Mouse (Mus musculus): ENCODE results near the gene Ndufa11. TPM values are rescaled to one million over a fixed set of nuclear protein-coding genes. Genes with fewer than 3 reads are reported as not detected.
A peak's percentile ranks its signal among the peaks of the same experiment; 100 is the strongest.

The Ndufa11 gene
- polyA plus RNA-seq, 2 experiments = 119 to 284 TPM

DNA sequence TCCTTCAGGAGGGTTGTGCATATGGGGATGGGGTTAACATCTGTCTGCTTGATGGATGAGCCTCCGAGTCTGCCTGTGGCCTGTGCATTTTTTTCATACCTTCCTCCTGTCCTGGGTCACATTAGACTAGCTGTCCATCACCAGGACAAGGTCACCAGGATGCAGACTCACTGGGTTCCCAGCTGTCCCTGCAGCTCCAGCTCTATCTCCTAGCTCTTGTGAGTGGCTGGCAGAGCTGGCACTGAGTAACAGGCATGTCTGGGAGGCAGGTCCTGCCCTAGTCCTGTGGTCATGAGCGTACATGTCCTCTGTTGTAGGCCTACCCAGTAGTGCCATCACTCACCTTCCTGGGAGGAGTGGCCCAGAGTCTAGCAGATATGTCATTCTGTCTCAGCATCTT is 17.1 kb upstream of the Ndufa11 start:
- no peak overlapping the region for H3K9ac ChIP-seq (replicated peaks)
- H3K4me1 ChIP-seq (replicated peaks; ENCODE audit: control insufficient read depth in 2 of 2, insufficient read depth in 2 of 2, low read length in 1 of 2) = no peaks in the 10 kb centered on the region
- H3K36me3 ChIP-seq (replicated peaks; ENCODE audit: control insufficient read depth, insufficient read depth, low read depth) = peaks cover 90% of the 10 kb centered on the region
- no peak overlapping the region for H3K27ac ChIP-seq
- H3K27me3 ChIP-seq (ENCODE audit: control insufficient read depth, insufficient read depth, low read length) = no peaks in the 10 kb centered on the region
- H3K4me3 ChIP-seq (ENCODE audit: insufficient read depth in 1 of 2, low read depth in 2 of 2, low read length in 2 of 2) = no peak overlapping the region
- no peaks in the 10 kb centered on the region for H3K9me3 ChIP-seq (ENCODE audit: control insufficient read depth, low read length)
- no peak for ATAC-seq (ENCODE audit: insufficient read depth)
- TF ChIP-seq EP300 (IDR thresholded peaks at IDR 0.05; ENCODE audit: low read depth) (no peak), CTCF (IDR thresholded peaks at IDR 0.05; ENCODE audit: low read depth) (no peak)
- H3K4me2 ChIP-seq (ENCODE audit: low read depth) = no peak overlapping the region
- WGBS (ENCODE audit: insufficient replicate concordance) = 78% methylated on average over 2 of the region's 2 CpGs
- DNase-seq (ENCODE audit: low read depth in 3 of 3, low spot score in 3 of 3) = no peak

GRCm38 (mm10) chr17:56703038-56703437 is 14.5 kb upstream of the Ndufa11 start:
- ATAC-seq (ENCODE audit: insufficient read depth) (no peak), DNase-seq (ENCODE audit: low read depth in 3 of 3, low spot score in 3 of 3) (no peak)
- Histone ChIP-seq H3K4me1 (replicated peaks; ENCODE audit: control insufficient read depth in 2 of 2, insufficient read depth in 2 of 2, low read length in 1 of 2) (0 out of 4 replicates have a peak, but pooled peaks cover 0 to 3% of the 10 kb centered on the region in 2 experiments), H3K36me3 (replicated peaks; ENCODE audit: control insufficient read depth, insufficient read depth, low read depth) (peaks cover 93% of the 10 kb centered on the region), H3K27me3 (ENCODE audit: control insufficient read depth, insufficient read depth, low read length) (no peaks in the 10 kb centered on the region), H3K27ac (no peak overlapping the region), H3K9me3 (ENCODE audit: control insufficient read depth, low read length) (no peaks in the 10 kb centered on the region), H3K4me3 (ENCODE audit: insufficient read depth in 1 of 2, low read depth in 2 of 2, low read length in 2 of 2) (no peak overlapping the region), H3K9ac (replicated peaks) (no peak overlapping the region), H3K4me2 (ENCODE audit: low read depth) (no peak overlapping the region)
- TF ChIP-seq EP300 (IDR thresholded peaks at IDR 0.05; ENCODE audit: low read depth) (no peak), CTCF (IDR thresholded peaks at IDR 0.05; ENCODE audit: low read depth) (no peak)
- WGBS (ENCODE audit: insufficient replicate concordance) = 80% methylated on average over 4 of the region's 4 CpGs

- ATAC-seq (ENCODE audit: insufficient read depth) = peak; percentile 60; the same call in 1 of the 2 replicates
- 62% methylated on average over 1 of the region's 1 CpGs for WGBS (ENCODE audit: insufficient replicate concordance)
- peaks cover 92% of the 10 kb centered on the region for H3K36me3 ChIP-seq (replicated peaks; ENCODE audit: control insufficient read depth, insufficient read depth, low read depth)
These were observed 11.1 kb upstream of the Ndufa11 start for GRCm38 (mm10) chr17:56706515-56706914.

DNA sequence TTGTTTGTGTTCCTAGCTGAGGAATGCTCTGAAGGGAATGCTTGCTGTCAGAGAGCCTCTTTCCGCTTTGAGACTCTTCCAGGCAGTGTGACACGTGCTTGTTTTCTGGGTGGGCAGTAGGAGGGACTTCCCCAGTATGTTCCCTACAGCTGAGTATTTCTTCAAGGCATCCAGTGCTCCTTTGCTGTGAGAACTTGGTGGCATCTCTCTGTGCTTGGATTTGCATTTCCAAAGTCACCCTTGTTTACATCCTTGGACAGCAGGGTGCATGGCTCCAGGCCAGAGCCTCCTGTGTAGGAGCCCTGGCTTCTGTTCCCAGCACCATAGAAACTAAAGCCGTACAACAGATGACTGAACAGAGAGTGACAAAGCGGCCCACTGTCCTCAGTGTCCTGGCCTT is 8.9 kb upstream of the Ndufa11 start:
- no peak overlapping the region for H3K9ac ChIP-seq (replicated peaks)
- WGBS (ENCODE audit: insufficient replicate concordance) = 83% methylated on average over 4 of the region's 4 CpGs
- ATAC-seq (ENCODE audit: insufficient read depth) (no peak), DNase-seq (ENCODE audit: low read depth in 3 of 3, low spot score in 3 of 3) (no peak)
- 0 out of 4 replicates have a peak, but pooled peaks cover 0 to 3% of the 10 kb centered on the region in 2 experiments for H3K4me1 ChIP-seq (replicated peaks; ENCODE audit: control insufficient read depth in 2 of 2, insufficient read depth in 2 of 2, low read length in 1 of 2)
- H3K9me3 ChIP-seq (ENCODE audit: control insufficient read depth, low read length) = no peaks in the 10 kb centered on the region
- H3K4me3 ChIP-seq (ENCODE audit: insufficient read depth in 1 of 2, low read depth in 2 of 2, low read length in 2 of 2) = no peak overlapping the region
- peaks cover 85% of the 10 kb centered on the region for H3K36me3 ChIP-seq (replicated peaks; ENCODE audit: control insufficient read depth, insufficient read depth, low read depth)
- TF ChIP-seq CTCF (IDR thresholded peaks at IDR 0.05; ENCODE audit: low read depth) (no peak), EP300 (IDR thresholded peaks at IDR 0.05; ENCODE audit: low read depth) (no peak)
- no peak overlapping the region for H3K27ac ChIP-seq
- no peak overlapping the region for H3K4me2 ChIP-seq (ENCODE audit: low read depth)
- no peaks in the 10 kb centered on the region for H3K27me3 ChIP-seq (ENCODE audit: control insufficient read depth, insufficient read depth, low read length)

More at GRCm38 (mm10) chr17:56706515-56706914, 11.1 kb upstream of the Ndufa11 start:
- Histone ChIP-seq H3K9me3 (ENCODE audit: control insufficient read depth, low read length) (no peaks in the 10 kb centered on the region), H3K9ac (replicated peaks) (no peak overlapping the region), H3K4me1 (replicated peaks; ENCODE audit: control insufficient read depth in 2 of 2, insufficient read depth in 2 of 2, low read length in 1 of 2) (0 out of 4 replicates have a peak, but pooled peaks cover 0 to 3% of the 10 kb centered on the region in 2 experiments), H3K4me3 (ENCODE audit: insufficient read depth in 1 of 2, low read depth in 2 of 2, low read length in 2 of 2) (no peak overlapping the region), H3K27ac (no peak overlapping the region), H3K27me3 (ENCODE audit: control insufficient read depth, insufficient read depth, low read length) (no peaks in the 10 kb centered on the region), H3K4me2 (ENCODE audit: low read depth) (no peak overlapping the region)
- TF ChIP-seq CTCF (IDR thresholded peaks at IDR 0.05; ENCODE audit: low read depth) (no peak), EP300 (IDR thresholded peaks at IDR 0.05; ENCODE audit: low read depth) (peak; percentile 57)
- no peak for DNase-seq (ENCODE audit: low read depth in 3 of 3, low spot score in 3 of 3)

DNA sequence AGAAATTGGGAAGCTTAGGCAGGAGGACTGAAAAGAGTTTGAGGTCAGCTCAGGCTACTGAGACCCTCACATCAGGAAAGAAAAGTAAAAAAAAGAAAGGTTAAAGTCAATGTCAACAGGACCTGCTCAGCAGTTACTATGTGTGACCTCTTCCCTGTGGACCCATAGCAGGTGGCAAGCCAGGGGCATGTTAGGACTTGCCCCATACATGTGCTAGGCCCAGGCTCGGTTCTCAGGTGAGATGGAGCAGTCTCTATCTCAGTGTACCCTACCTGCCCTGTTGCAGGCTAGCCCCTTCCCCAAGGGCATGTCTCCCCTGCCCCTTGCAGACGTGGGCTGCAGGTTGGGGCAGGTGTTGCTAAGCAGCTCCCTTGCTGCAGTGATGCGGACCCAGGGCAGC is 7.9 kb upstream of the Ndufa11 start:
- Histone ChIP-seq H3K27ac (no peak overlapping the region), H3K4me2 (ENCODE audit: low read depth) (no peak overlapping the region), H3K27me3 (ENCODE audit: control insufficient read depth, insufficient read depth, low read length) (no peaks in the 10 kb centered on the region), H3K4me3 (ENCODE audit: insufficient read depth in 1 of 2, low read depth in 2 of 2, low read length in 2 of 2) (no peak overlapping the region), H3K36me3 (replicated peaks; ENCODE audit: control insufficient read depth, insufficient read depth, low read depth) (peaks cover 77% of the 10 kb centered on the region), H3K9ac (replicated peaks) (no peak overlapping the region), H3K9me3 (ENCODE audit: control insufficient read depth, low read length) (no peaks in the 10 kb centered on the region), H3K4me1 (replicated peaks; ENCODE audit: control insufficient read depth in 2 of 2, insufficient read depth in 2 of 2, low read length in 1 of 2) (0 out of 4 replicates have a peak, but pooled peaks cover 0 to 3% of the 10 kb centered on the region in 2 experiments)
- ATAC-seq (ENCODE audit: insufficient read depth) = no peak
- 85% methylated on average over 3 of the region's 3 CpGs for WGBS (ENCODE audit: insufficient replicate concordance)
- TF ChIP-seq EP300 (IDR thresholded peaks at IDR 0.05; ENCODE audit: low read depth) = no peak
- TF ChIP-seq CTCF (IDR thresholded peaks at IDR 0.05; ENCODE audit: low read depth) = no peak
- no peak for DNase-seq (ENCODE audit: low read depth in 3 of 3, low spot score in 3 of 3)

Measured in liver, embryonic 14.5 days (tissue).